In genomic region chr6:83101316-83101687, GRCm38 (mm10) we compare ENCODE assay signal across 8 mouse cellular contexts. TPM values are rescaled to one million over a fixed set of nuclear protein-coding genes. Genes with fewer than 3 reads are reported as not detected.
DNase-seq lines count a peak whose midpoint lies in the region; TF ChIP-seq lines count a peak whose summit lies in the region.

Gene Ccdc142 (plus strand): TSS chr6:83101601.
Gene Gm42688 (plus strand): TSS chr6:83101617.

- peak; percentile 81 for DNase-seq in adrenal gland, adult 18-20 months (ENCODE audit: low spot score in 2 of 2)
- DNase-seq in embryo, embryonic 10 days (ENCODE audit: low spot score): peak; percentile 94
- DNase-seq in gastrocnemius, adult 8-10 months (ENCODE audit: low spot score in 2 of 2): peak; percentile 84 to 87
- peak; percentile 71 for DNase-seq in hindlimb bud, embryonic 11.5 days (ENCODE audit: extremely low spot score, low read depth, low spot score)
- DNase-seq in left cerebral cortex, adult 2 months (ENCODE audit: extremely low spot score in 1 of 2, low spot score in 2 of 2): peak; percentile 80 to 86
- peak; percentile 87 to 92 for DNase-seq in right cerebral cortex, adult 2 months (ENCODE audit: low spot score in 2 of 2)
- DNase-seq in urinary bladder, postnatal 36 days (ENCODE audit: low spot score in 2 of 2): peak; percentile 86 to 89

- TF ChIP-seq CTCF in left cerebral cortex, adult 2 months (IDR thresholded peaks at IDR 0.05): peak; percentile 49

- intact Hi-C loops in left cerebral cortex, adult 2 months (cut with DNase I): loop anchor here (1.0 to 2.0 kb wide), 3 partner anchors 23 to 105 kb away; partner anchors contain the start of gene Aup1

- H3K27ac ChIP-seq in left cerebral cortex, adult 2 months: peak within 1 kb of the TSS; percentile 90
- H3K27ac ChIP-seq in macrophage: peak within 1 kb of the TSS; percentile 37

- peaks cover 15% of the 10 kb centered on the region; the same call in 1 of the 2 replicates for H3K36me3 ChIP-seq in macrophage (ENCODE audit: inconsistent target)

- peaks cover 13% of the 10 kb centered on the region for H3K79me2 ChIP-seq in macrophage (ENCODE audit: inconsistent target)

- peak within 1 kb of the TSS; percentile 72 for H3K4me3 ChIP-seq in left cerebral cortex, adult 2 months
- peak within 1 kb of the TSS; percentile 39 for H3K4me3 ChIP-seq in macrophage (ENCODE audit: inconsistent target)

- under 1% methylated on average over 25 of the region's 25 CpGs for WGBS in macrophage (ENCODE audit: missing documents)

RNA-seq across cellular contexts. Expression of gene Ccdc142, which starts in this region (rescaled TPM):
- total RNA-seq in adrenal gland, adult 18-20 months (2021): 1 to 10 TPM; 4.4 to 5.8 TPM
- total RNA-seq in gastrocnemius, adult 8-10 months (2022): 1 to 10 TPM in 3 of 4 experiments, not detected in 1; 1.1 to 2.3 (median 1.3) TPM
- 1 to 10 TPM; 6.8 to 7.8 TPM for total RNA-seq in left cerebral cortex, adult 2 months (2021)
- total RNA-seq in macrophage (2018; cell fraction: chromatin; rRNA removed): 10 to 100 TPM in 21 of 26 experiments, 1 to 10 TPM in 5; 3.6 to 94.4 (median 25.8) TPM
- total RNA-seq in macrophage (2018; cell fraction: cytosol; rRNA removed): 1 to 10 TPM in 14 of 26 experiments, under 1 TPM in 12; 0.14 to 4.8 (median 1.1) TPM
- 10 to 100 TPM in 14 of 26 experiments, 1 to 10 TPM in 12; 2.2 to 42.2 (median 12.5) TPM for total RNA-seq in macrophage (2018; cell fraction: nucleus; rRNA removed)
- 0.99 to 3.0 TPM (median 1.5 TPM) in 3 replicates for polyA plus RNA-seq in macrophage (2018)

RNA-seq across cellular contexts. Expression of gene Gm42688, which starts in this region (rescaled TPM):
- 1 to 10 TPM; 4.0 to 5.1 TPM for total RNA-seq in adrenal gland, adult 18-20 months (2021)
- under 1 TPM; 0.60 to 0.99 (median 0.82) TPM for total RNA-seq in gastrocnemius, adult 8-10 months (2022)
- total RNA-seq in left cerebral cortex, adult 2 months (2021): 1 to 10 TPM; 4.6 to 6.9 TPM
- total RNA-seq in macrophage (2018; cell fraction: chromatin; rRNA removed): 10 to 100 TPM in 17 of 26 experiments, 1 to 10 TPM in 9; 2.5 to 32.4 (median 16.5) TPM
- total RNA-seq in macrophage (2018; cell fraction: cytosol; rRNA removed): 1 to 10 TPM in 16 of 26 experiments, under 1 TPM in 10; 0.19 to 2.7 (median 1.4) TPM
- 10 to 100 TPM in 15 of 26 experiments, 1 to 10 TPM in 10, under 1 TPM in 1; 0.74 to 23.4 (median 10.5) TPM for total RNA-seq in macrophage (2018; cell fraction: nucleus; rRNA removed)
- 1.6 to 3.7 TPM (median 2.8 TPM) in 3 replicates for polyA plus RNA-seq in macrophage (2018)

Comparison
In these comparisons a context has a peak if more than half of its experiments do, and no peak if none do; other contexts are left out.
1. Peak in every context shown above with its lines: DNase-seq, H3K4me3 ChIP-seq and H3K27ac ChIP-seq.